Mouse (Mus musculus): Measurements from ENCODE around the gene Pgm2l1. TPM values are rescaled to one million over a fixed set of nuclear protein-coding genes. Genes with fewer than 3 reads are reported as not detected.
A peak's percentile ranks its signal among the peaks of the same experiment; 100 is the strongest.

Gene Pgm2l1
- polyA plus RNA-seq, 1 experiment from 2014 or later: 6.2 TPM

- Histone ChIP-seq H3K4me1 (ENCODE audit: control insufficient read depth, insufficient read depth, low read length) (no peaks in the 10 kb centered on the region), H3K9ac (replicated peaks; ENCODE audit: low read length) (no peak overlapping the region), H3K9me3 (replicated peaks; ENCODE audit: control insufficient read depth, low read length) (no peaks in the 10 kb centered on the region), H3K27me3 (ENCODE audit: control insufficient read depth, insufficient read depth, low read length) (peaks cover 19% of the 10 kb centered on the region), H3K4me2 (ENCODE audit: low read depth, low read length) (no peak overlapping the region), H3K27ac (replicated peaks; ENCODE audit: low read depth, low read length) (no peak overlapping the region), H3K4me3 (ENCODE audit: low read depth, low read length) (no peak overlapping the region), H3K36me3 (replicated peaks; ENCODE audit: control insufficient read depth, insufficient read depth, low read depth, low read length) (no peaks in the 10 kb centered on the region)
- ATAC-seq (replicated peaks; ENCODE audit: insufficient number of reproducible peaks, low FRiP score, low TSS enrichment, low read depth): no peak
- WGBS: 74% methylated on average over 3 of the region's 3 CpGs
- DNase-seq (ENCODE audit: low spot score): no peak
Observed at GRCm38 (mm10) chr7:100182388-100182787, 44.8 kb upstream of the Pgm2l1 start.

GRCm38 (mm10) chr7:100187601-100188000 lies 39.6 kb upstream of the Pgm2l1 start:
- Histone ChIP-seq H3K9ac (replicated peaks; ENCODE audit: low read length) (no peak overlapping the region), H3K27me3 (ENCODE audit: control insufficient read depth, insufficient read depth, low read length) (no peaks in the 10 kb centered on the region), H3K36me3 (replicated peaks; ENCODE audit: control insufficient read depth, insufficient read depth, low read depth, low read length) (no peaks in the 10 kb centered on the region), H3K4me2 (ENCODE audit: low read depth, low read length) (no peak overlapping the region), H3K27ac (replicated peaks; ENCODE audit: low read depth, low read length) (no peak overlapping the region), H3K4me3 (ENCODE audit: low read depth, low read length) (no peak overlapping the region), H3K4me1 (ENCODE audit: control insufficient read depth, insufficient read depth, low read length) (no peaks in the 10 kb centered on the region), H3K9me3 (replicated peaks; ENCODE audit: control insufficient read depth, low read length) (no peaks in the 10 kb centered on the region)
- peak; percentile 70 for DNase-seq (ENCODE audit: low spot score)
- WGBS: 24% methylated on average over 7 of the region's 7 CpGs
- ATAC-seq (replicated peaks; ENCODE audit: insufficient number of reproducible peaks, low FRiP score, low TSS enrichment, low read depth): no peak

- H3K27me3 ChIP-seq (ENCODE audit: control insufficient read depth, insufficient read depth, low read length): no peaks in the 10 kb centered on the region
- H3K9me3 ChIP-seq (replicated peaks; ENCODE audit: control insufficient read depth, low read length): no peaks in the 10 kb centered on the region
- no peak overlapping the region for H3K4me2 ChIP-seq (ENCODE audit: low read depth, low read length)
- no peak overlapping the region for H3K9ac ChIP-seq (replicated peaks; ENCODE audit: low read length)
- DNase-seq (ENCODE audit: low spot score): peak; percentile 43
- H3K27ac ChIP-seq (replicated peaks; ENCODE audit: low read depth, low read length): no peak overlapping the region
- H3K4me3 ChIP-seq (ENCODE audit: low read depth, low read length): no peak overlapping the region
- no peaks in the 10 kb centered on the region for H3K4me1 ChIP-seq (ENCODE audit: control insufficient read depth, insufficient read depth, low read length)
- no peaks in the 10 kb centered on the region for H3K36me3 ChIP-seq (replicated peaks; ENCODE audit: control insufficient read depth, insufficient read depth, low read depth, low read length)
- no peak; the same call in 1 of the 2 replicates for ATAC-seq (replicated peaks; ENCODE audit: insufficient number of reproducible peaks, low FRiP score, low TSS enrichment, low read depth)
- WGBS: 28% methylated on average over 4 of the region's 4 CpGs
Observed at GRCm38 (mm10) chr7:100190167-100190566, 37.0 kb upstream of the Pgm2l1 start.

GRCm38 (mm10) chr7:100190778-100191177 lies 36.4 kb upstream of the Pgm2l1 start:
- no peak overlapping the region for H3K4me2 ChIP-seq (ENCODE audit: low read depth, low read length)
- H3K4me3 ChIP-seq (ENCODE audit: low read depth, low read length): no peak overlapping the region
- DNase-seq (ENCODE audit: low spot score) (peak; percentile 79), ATAC-seq (replicated peaks; ENCODE audit: insufficient number of reproducible peaks, low FRiP score, low TSS enrichment, low read depth) (0 out of 2 replicates have a peak, but pooled peaks have one; percentile 52)
- no peaks in the 10 kb centered on the region for H3K36me3 ChIP-seq (replicated peaks; ENCODE audit: control insufficient read depth, insufficient read depth, low read depth, low read length)
- H3K27ac ChIP-seq (replicated peaks; ENCODE audit: low read depth, low read length): no peak overlapping the region
- no peaks in the 10 kb centered on the region for H3K4me1 ChIP-seq (ENCODE audit: control insufficient read depth, insufficient read depth, low read length)
- no peaks in the 10 kb centered on the region for H3K9me3 ChIP-seq (replicated peaks; ENCODE audit: control insufficient read depth, low read length)
- no peak overlapping the region for H3K9ac ChIP-seq (replicated peaks; ENCODE audit: low read length)
- no peaks in the 10 kb centered on the region for H3K27me3 ChIP-seq (ENCODE audit: control insufficient read depth, insufficient read depth, low read length)
- WGBS: 4% methylated on average over 4 of the region's 4 CpGs

GRCm38 (mm10) chr7:100201191-100201590 lies 26.0 kb upstream of the Pgm2l1 start:
- H3K36me3 ChIP-seq (replicated peaks; ENCODE audit: control insufficient read depth, insufficient read depth, low read depth, low read length): no peaks in the 10 kb centered on the region
- no peaks in the 10 kb centered on the region for H3K27me3 ChIP-seq (ENCODE audit: control insufficient read depth, insufficient read depth, low read length)
- no peak overlapping the region for H3K27ac ChIP-seq (replicated peaks; ENCODE audit: low read depth, low read length)
- no peak overlapping the region for H3K4me2 ChIP-seq (ENCODE audit: low read depth, low read length)
- H3K9me3 ChIP-seq (replicated peaks; ENCODE audit: control insufficient read depth, low read length): no peaks in the 10 kb centered on the region
- 62% methylated on average over 3 of the region's 3 CpGs for WGBS
- ATAC-seq (replicated peaks; ENCODE audit: insufficient number of reproducible peaks, low FRiP score, low TSS enrichment, low read depth): no peak
- DNase-seq (ENCODE audit: low spot score): peak; percentile 59
- no peaks in the 10 kb centered on the region for H3K4me1 ChIP-seq (ENCODE audit: control insufficient read depth, insufficient read depth, low read length)
- H3K4me3 ChIP-seq (ENCODE audit: low read depth, low read length): no peak overlapping the region
- no peak overlapping the region for H3K9ac ChIP-seq (replicated peaks; ENCODE audit: low read length)

- H3K9me3 ChIP-seq (replicated peaks; ENCODE audit: control insufficient read depth, low read length): no peaks in the 10 kb centered on the region
- no peaks in the 10 kb centered on the region for H3K36me3 ChIP-seq (replicated peaks; ENCODE audit: control insufficient read depth, insufficient read depth, low read depth, low read length)
- H3K4me2 ChIP-seq (ENCODE audit: low read depth, low read length): no peak overlapping the region
- no peak overlapping the region for H3K9ac ChIP-seq (replicated peaks; ENCODE audit: low read length)
- WGBS: 70% methylated on average over 3 of the region's 3 CpGs
- ATAC-seq (replicated peaks; ENCODE audit: insufficient number of reproducible peaks, low FRiP score, low TSS enrichment, low read depth) (no peak), DNase-seq (ENCODE audit: low spot score) (no peak)
- no peak overlapping the region for H3K27ac ChIP-seq (replicated peaks; ENCODE audit: low read depth, low read length)
- no peak overlapping the region for H3K4me3 ChIP-seq (ENCODE audit: low read depth, low read length)
- H3K4me1 ChIP-seq (ENCODE audit: control insufficient read depth, insufficient read depth, low read length): no peaks in the 10 kb centered on the region
- no peaks in the 10 kb centered on the region for H3K27me3 ChIP-seq (ENCODE audit: control insufficient read depth, insufficient read depth, low read length)
Observed at GRCm38 (mm10) chr7:100203616-100204015, 23.6 kb upstream of the Pgm2l1 start.

GRCm38 (mm10) chr7:100204871-100205270 lies 22.3 kb upstream of the Pgm2l1 start:
- Histone ChIP-seq H3K4me2 (ENCODE audit: low read depth, low read length) (no peak overlapping the region), H3K9ac (replicated peaks; ENCODE audit: low read length) (no peak overlapping the region), H3K4me1 (ENCODE audit: control insufficient read depth, insufficient read depth, low read length) (no peaks in the 10 kb centered on the region), H3K4me3 (ENCODE audit: low read depth, low read length) (no peak overlapping the region), H3K27ac (replicated peaks; ENCODE audit: low read depth, low read length) (no peak overlapping the region), H3K36me3 (replicated peaks; ENCODE audit: control insufficient read depth, insufficient read depth, low read depth, low read length) (no peaks in the 10 kb centered on the region), H3K9me3 (replicated peaks; ENCODE audit: control insufficient read depth, low read length) (no peaks in the 10 kb centered on the region), H3K27me3 (ENCODE audit: control insufficient read depth, insufficient read depth, low read length) (no peaks in the 10 kb centered on the region)
- 37% methylated on average over 6 of the region's 6 CpGs for WGBS
- no peak for ATAC-seq (replicated peaks; ENCODE audit: insufficient number of reproducible peaks, low FRiP score, low TSS enrichment, low read depth)
- peak; percentile 75 for DNase-seq (ENCODE audit: low spot score)

- Histone ChIP-seq H3K4me1 (ENCODE audit: control insufficient read depth, insufficient read depth, low read length) (no peaks in the 10 kb centered on the region), H3K27me3 (ENCODE audit: control insufficient read depth, insufficient read depth, low read length) (no peaks in the 10 kb centered on the region), H3K27ac (replicated peaks; ENCODE audit: low read depth, low read length) (no peak overlapping the region), H3K9ac (replicated peaks; ENCODE audit: low read length) (no peak overlapping the region), H3K36me3 (replicated peaks; ENCODE audit: control insufficient read depth, insufficient read depth, low read depth, low read length) (no peaks in the 10 kb centered on the region), H3K4me2 (ENCODE audit: low read depth, low read length) (no peak overlapping the region), H3K4me3 (ENCODE audit: low read depth, low read length) (no peak overlapping the region), H3K9me3 (replicated peaks; ENCODE audit: control insufficient read depth, low read length) (no peaks in the 10 kb centered on the region)
- 97% methylated on average over 2 of the region's 2 CpGs for WGBS
- no peak for DNase-seq (ENCODE audit: low spot score)
- no peak for ATAC-seq (replicated peaks; ENCODE audit: insufficient number of reproducible peaks, low FRiP score, low TSS enrichment, low read depth)
Observed at GRCm38 (mm10) chr7:100206144-100206543, 21.1 kb upstream of the Pgm2l1 start.

Data from embryonic facial prominence, embryonic 11.5 days (tissue).